Mouse (Mus musculus) left cerebral cortex, postnatal 4 days (tissue): ENCODE measurements at regions not wholly inside any gene's neighbourhood (a gene's known extent, or its start where the extent isn't known, plus 50 kb on each side); places are given as distances from the start of the nearest gene placed in this dataset.
"Not testable (repeated sequence)": the region's sequence is repeated elsewhere in the genome, so short reads cannot be mapped to it uniquely, and the experiment has no call there.

Source experiments
- DNase-seq: peaks from one replicate; pipeline ENCODE4 v3.0.0-alpha.2; 2022
- intact Hi-C: fragments of 180-260 bp; cut with DNase I; formaldehyde crosslinking; loops from one replicate; pipeline ENCODE4 v1.15.1; 2025

DNA sequence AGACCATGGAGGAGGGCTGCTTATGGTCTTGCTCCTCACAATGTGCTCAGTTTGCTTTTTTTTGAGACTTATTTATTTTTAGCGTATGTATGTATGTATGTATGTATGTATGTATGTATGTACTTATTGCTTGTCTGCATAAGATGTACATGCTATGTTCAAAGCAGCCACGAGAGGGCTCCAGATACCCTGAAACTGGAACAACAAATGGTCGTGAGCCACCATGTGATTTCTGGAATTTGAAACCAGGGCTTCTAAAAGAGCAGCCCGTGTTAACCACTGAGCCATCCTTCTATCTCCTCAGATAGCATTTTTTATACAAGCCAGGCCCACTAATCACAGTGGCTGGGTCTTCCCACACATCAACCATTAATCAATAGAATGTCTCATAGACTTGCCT lies 611.2 kb downstream of the 5730507C01Rik start:
- intact Hi-C loops: no loop called here
- DNase-seq: no peak

DNA sequence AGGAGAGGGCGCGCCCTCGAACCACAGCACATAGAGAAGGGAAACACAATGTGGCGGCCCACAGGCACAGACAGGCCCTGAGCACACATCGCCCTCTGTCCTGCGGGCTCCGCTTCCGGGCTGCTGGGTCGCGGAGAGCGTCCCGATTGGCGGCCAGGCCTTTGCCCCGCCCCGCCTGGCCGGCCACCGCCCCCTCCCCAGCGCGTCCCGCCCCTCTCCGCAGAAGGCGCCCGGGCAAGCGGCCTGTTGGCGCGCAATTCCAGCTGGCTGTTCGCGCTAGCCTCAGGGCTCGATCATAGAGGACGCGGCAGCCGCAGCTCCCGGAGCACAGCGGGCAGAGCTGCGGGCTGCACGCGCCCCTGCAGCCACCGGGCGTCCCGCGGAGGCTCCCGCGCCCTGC lies 661.3 kb downstream of the 5730507C01Rik start:
- DNase-seq: peak; percentile 10
- intact Hi-C loops: no loop called here

DNA sequence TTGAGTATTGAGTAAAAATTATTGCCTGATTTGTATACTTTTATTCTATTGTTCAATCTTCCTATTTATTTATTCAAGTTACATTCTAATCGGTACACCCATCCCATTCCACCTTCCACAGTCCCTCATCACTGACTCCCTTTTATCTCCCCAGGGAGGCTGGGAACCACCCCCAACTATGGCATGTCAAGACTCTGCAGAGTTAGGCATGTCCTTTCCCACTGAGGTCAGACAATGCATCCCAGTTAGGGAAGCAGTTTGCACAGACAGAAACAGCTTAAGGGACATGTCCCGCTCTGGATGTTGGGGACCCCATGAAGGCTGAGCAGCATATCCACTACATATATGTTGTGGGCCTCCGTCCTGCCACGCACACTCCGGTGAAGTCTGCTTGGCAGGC lies 678.1 kb downstream of the 5730507C01Rik start:
- DNase-seq: no peak
- intact Hi-C loops: no loop called here

DNA sequence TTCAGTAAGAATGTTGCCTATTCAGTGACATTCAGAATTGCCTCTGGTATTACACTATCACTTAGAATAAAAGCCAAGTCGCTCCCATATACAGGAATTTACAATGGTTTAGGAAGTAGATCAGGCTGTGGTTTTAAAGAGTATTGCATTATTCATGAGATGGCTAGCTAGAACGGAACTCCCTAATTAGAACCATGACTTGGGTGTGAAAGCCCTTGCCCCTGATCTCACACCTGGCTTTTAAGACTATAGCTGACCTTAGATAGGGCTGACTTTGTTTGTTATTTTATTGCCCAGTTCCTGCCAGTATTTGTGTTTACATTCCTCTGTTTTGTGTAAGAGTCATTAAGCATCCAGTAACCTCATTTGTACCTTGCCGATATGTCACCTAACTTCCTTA lies 678.7 kb downstream of the 5730507C01Rik start:
- DNase-seq, intact Hi-C loops: not testable (repeated sequence)

DNA sequence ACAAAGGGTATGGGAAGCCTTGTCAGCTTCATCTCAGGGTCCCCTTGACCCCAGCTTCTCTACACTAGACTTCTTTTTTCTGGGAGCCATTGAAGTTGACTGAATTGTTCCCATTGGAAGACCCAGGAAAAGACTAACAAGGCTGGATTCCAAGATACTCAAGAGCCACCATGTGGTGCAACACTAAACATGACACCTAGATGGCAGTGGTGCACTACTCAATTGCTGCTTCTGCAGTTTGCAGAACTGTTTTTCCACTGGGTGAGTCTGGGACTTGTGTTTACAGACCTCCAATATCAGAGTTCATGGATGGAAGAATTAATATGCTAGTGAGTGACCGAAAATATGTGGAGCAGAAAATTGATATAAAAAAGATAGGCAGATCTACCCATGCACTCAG lies 709.7 kb downstream of the 5730507C01Rik start:
- intact Hi-C loops, DNase-seq: not testable (repeated sequence)

DNA sequence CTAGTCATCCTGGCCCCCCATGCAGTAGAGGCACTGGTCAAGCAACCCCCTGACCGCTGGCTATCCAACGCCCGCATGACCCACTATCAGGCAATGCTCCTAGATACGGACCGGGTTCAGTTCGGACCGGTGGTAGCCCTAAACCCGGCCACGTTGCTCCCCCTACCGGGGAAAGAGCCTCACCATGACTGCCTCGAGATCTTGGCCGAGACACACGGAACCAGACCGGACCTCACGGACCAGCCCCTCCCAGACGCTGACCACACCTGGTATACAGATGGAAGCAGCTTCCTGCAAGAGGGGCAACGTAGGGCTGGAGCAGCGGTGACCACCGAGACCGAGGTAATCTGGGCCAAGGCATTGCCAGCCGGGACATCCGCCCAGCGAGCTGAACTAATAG lies 707.6 kb upstream of the Gm21863 start:
- DNase-seq: peak; percentile 3
- intact Hi-C loops: not testable (repeated sequence)

DNA sequence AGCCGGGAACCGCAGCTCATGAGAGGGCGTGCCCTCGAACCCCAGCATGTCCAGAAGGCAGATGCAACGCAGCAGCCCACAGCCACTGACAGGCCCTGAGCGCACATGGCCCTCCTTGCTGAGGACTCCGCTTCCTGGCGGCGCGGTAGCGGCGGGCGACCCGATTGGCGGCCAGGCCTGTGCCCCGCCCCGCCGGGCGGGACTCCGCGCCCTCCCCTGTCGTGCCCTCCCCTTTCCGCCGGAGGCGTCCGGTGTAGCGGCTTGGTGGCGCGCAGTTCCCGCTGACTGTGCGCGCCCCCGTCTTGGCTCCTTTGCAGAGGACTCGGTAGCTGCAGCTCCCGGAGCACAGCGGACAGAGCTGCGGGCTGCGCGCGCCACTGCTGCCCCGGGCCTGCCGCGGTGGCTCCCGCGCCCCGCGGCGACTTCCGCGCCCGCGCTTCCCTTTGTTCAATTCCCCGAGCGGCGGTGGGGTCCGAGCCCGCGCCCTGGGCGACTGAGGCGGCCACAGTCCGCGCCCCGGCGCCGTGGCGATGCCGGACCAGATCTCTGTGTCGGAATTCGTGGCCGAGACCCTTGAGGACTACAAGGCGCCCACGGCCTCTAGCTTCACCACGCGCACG lies 665.9 kb upstream of the Gm21863 start:
- intact Hi-C loops: not testable (repeated sequence)
- peak; percentile 50 for DNase-seq

DNA sequence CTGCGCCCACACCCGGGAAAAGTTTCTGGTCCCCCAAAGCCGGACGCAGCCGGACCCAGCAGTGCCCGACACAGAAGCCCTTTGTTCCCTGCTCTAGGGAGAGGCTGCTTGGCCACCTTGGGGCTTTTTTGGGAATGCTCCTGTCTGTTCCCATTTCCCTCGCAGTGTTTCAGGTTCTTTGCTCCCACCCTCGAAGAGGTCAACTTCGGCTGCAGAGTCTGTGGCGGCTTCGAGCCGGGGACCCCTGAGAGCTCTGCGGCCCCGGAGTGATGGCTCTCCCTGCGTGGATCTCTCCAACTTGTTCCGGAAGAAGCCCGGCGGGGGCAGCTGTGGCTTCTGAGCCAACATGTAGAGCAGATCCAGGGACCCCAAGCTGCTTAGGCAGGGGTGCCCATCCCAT lies 665.3 kb upstream of the Gm21863 start:
- intact Hi-C loops, DNase-seq: not testable (repeated sequence)

DNA sequence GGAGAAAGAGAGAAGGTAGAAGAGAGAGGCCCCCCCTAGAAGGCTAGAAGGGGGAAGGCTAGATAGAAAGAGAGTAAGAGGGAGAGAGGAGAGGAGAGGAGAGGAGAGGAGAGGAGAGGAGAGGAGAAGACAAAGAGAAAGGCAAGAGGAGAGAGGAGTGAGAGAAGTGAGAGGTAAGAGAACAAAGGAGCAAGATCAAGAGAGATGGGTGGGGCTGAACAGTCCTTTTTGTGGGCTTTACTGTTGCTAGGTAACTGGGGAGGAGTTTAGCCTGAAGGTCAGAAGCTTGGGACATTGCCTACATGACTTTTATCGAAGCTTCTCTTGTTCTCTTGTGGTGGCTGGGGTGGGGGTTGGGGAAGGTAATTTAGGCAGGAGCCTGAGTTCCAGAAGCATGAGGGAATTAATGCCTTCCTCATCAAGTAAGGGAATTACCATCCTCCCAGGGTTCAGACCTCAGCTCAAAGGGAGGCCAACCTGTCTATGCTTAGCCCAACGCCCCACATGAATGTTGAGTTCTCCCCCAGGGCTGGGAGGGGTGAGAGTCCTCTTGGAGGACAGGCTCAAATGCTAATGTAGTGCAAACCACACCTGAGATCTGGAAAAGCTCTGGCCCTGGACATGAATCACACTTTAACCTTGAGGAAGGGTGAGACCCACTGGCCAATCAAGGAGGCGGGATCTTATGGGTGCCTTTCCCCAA lies 662.1 kb upstream of the Gm21863 start:
- DNase-seq, intact Hi-C loops: not testable (repeated sequence)
